Mouse (Mus musculus) limb, embryonic 15.5 days (tissue): ENCODE measurements at regions not wholly inside any gene's neighbourhood (a gene's known extent, or its start where the extent isn't known, plus 50 kb on each side); places are given as distances from the start of the nearest gene placed in this dataset.

Experiments used
- ATAC-seq: fragments of 200-750 bp; cut with Nextera tagmentation; 2 replicates; pipeline ENCODE4 v1.8.0; 2017; ENCODE audit warnings: low read depth, moderate TSS enrichment; ENCODE audit not compliant: insufficient number of reproducible peaks, low FRiP score, low TSS enrichment
- H3K27ac ChIP-seq: fragments of 300-500 bp; sonication (generic); 2 replicates; pipeline ENCODE4 v1.5.1; 2015; ENCODE audit warnings: moderate library complexity, mild to moderate bottlenecking, inconsistent platforms
- H3K27me3 ChIP-seq: fragments of 300-500 bp; sonication (generic); 2 replicates; pipeline ENCODE4 v1.6.1; 2015; ENCODE audit warnings: inconsistent platforms
- H3K36me3 ChIP-seq: fragments of 300-500 bp; sonication (generic); 2 replicates; pipeline ENCODE4 v1.6.1; 2015; ENCODE audit warnings: inconsistent platforms
- H3K4me1 ChIP-seq: fragments of 300-500 bp; sonication (generic); 2 replicates; pipeline ENCODE4 v1.6.1; 2015; ENCODE audit warnings: inconsistent platforms
- H3K4me2 ChIP-seq: fragments of 300-500 bp; sonication (generic); 2 replicates; pipeline ENCODE4 v1.6.1; 2015; ENCODE audit warnings: mild to moderate bottlenecking, inconsistent platforms
- H3K4me3 ChIP-seq: fragments of 300-500 bp; sonication (generic); 2 replicates; pipeline ENCODE4 v1.5.1; 2015; ENCODE audit warnings: mild to moderate bottlenecking, inconsistent platforms
- H3K9ac ChIP-seq: fragments of 300-500 bp; sonication (generic); 2 replicates; pipeline ENCODE4 v1.6.1; 2015; ENCODE audit warnings: inconsistent platforms
- H3K9me3 ChIP-seq: fragments of 300-500 bp; sonication (generic); 2 replicates; pipeline ENCODE4 v1.6.1; 2016; ENCODE audit warnings: inconsistent platforms
- WGBS: fragments of 180-500 bp; shearing (Covaris S2); methylation state at CpG from one replicate; pipeline ENCODE4 v1.1.7; 2015; 5-methylcytosine and 5-hydroxymethylcytosine counted together

- no peaks in the 10 kb centered on the region for H3K27me3 ChIP-seq
- H3K27ac ChIP-seq: no peak overlapping the region
- H3K4me1 ChIP-seq: peaks cover 4% of the 10 kb centered on the region; the same call in 1 of the 2 replicates
- no peaks in the 10 kb centered on the region for H3K36me3 ChIP-seq
- no peak overlapping the region for H3K4me3 ChIP-seq
- H3K9ac ChIP-seq: no peak overlapping the region
- no peak for ATAC-seq
- no peaks in the 10 kb centered on the region for H3K9me3 ChIP-seq
- 74% methylated on average over 5 of the region's 5 CpGs for WGBS
- H3K4me2 ChIP-seq: no peak overlapping the region
Observed at GRCm38 (mm10) chr13:51936441-51936840, 90.0 kb downstream of the Gadd45g start.

- 15% methylated on average over 7 of the region's 7 CpGs for WGBS
- Histone ChIP-seq H3K9me3 (no peaks in the 10 kb centered on the region), H3K4me3 (no peak overlapping the region), H3K4me1 (peaks cover 4% of the 10 kb centered on the region; the same call in 1 of the 2 replicates), H3K27me3 (no peaks in the 10 kb centered on the region), H3K36me3 (no peaks in the 10 kb centered on the region), H3K9ac (no peak overlapping the region), H3K4me2 (no peak overlapping the region), H3K27ac (no peak overlapping the region)
- no peak for ATAC-seq
Observed at GRCm38 (mm10) chr13:51937898-51938297, 91.4 kb downstream of the Gadd45g start.

GRCm38 (mm10) chr13:51939262-51939661 lies 92.8 kb downstream of the Gadd45g start:
- no peak for ATAC-seq
- no peaks in the 10 kb centered on the region for H3K27me3 ChIP-seq
- WGBS: 90% methylated on average over 4 of the region's 4 CpGs

GRCm38 (mm10) chr13:51939715-51940114 lies 93.2 kb downstream of the Gadd45g start:
- Histone ChIP-seq H3K27me3 (no peaks in the 10 kb centered on the region), H3K9me3 (no peaks in the 10 kb centered on the region), H3K9ac (no peak overlapping the region), H3K4me1 (peaks cover 4% of the 10 kb centered on the region; the same call in 1 of the 2 replicates), H3K4me2 (no peak overlapping the region), H3K27ac (no peak overlapping the region), H3K36me3 (no peaks in the 10 kb centered on the region), H3K4me3 (no peak overlapping the region)
- WGBS: 91% methylated on average over 6 of the region's 6 CpGs
- ATAC-seq: no peak

More at GRCm38 (mm10) chr13:51939262-51939661, 92.8 kb downstream of the Gadd45g start:
- no peak overlapping the region for H3K9ac ChIP-seq
- H3K9me3 ChIP-seq: no peaks in the 10 kb centered on the region
- no peak overlapping the region for H3K4me2 ChIP-seq
- H3K27ac ChIP-seq: no peak overlapping the region
- peaks cover 4% of the 10 kb centered on the region; the same call in 1 of the 2 replicates for H3K4me1 ChIP-seq
- no peak overlapping the region for H3K4me3 ChIP-seq
- no peaks in the 10 kb centered on the region for H3K36me3 ChIP-seq

- H3K27ac ChIP-seq: no peak overlapping the region
- 48% methylated on average over 3 of the region's 3 CpGs for WGBS
- ATAC-seq: no peak
Observed at GRCm38 (mm10) chr13:51946171-51946570, 99.7 kb downstream of the Gadd45g start.

GRCm38 (mm10) chr13:51948896-51949295 lies 102.4 kb downstream of the Gadd45g start:
- 72% methylated on average over 3 of the region's 3 CpGs for WGBS
- H3K4me3 ChIP-seq: no peak overlapping the region
- no peak for ATAC-seq

More at GRCm38 (mm10) chr13:51946171-51946570, 99.7 kb downstream of the Gadd45g start:
- Histone ChIP-seq H3K36me3 (no peaks in the 10 kb centered on the region), H3K9ac (no peak overlapping the region), H3K4me2 (no peak overlapping the region), H3K27me3 (no peaks in the 10 kb centered on the region), H3K4me1 (peaks cover 14% of the 10 kb centered on the region), H3K9me3 (no peaks in the 10 kb centered on the region), H3K4me3 (no peak overlapping the region)

GRCm38 (mm10) chr13:51951506-51952038 lies 105.1 kb downstream of the Gadd45g start:
- no peak for ATAC-seq
- Histone ChIP-seq H3K9me3 (no peaks in the 10 kb centered on the region), H3K9ac (no peak overlapping the region), H3K4me2 (no peak overlapping the region), H3K36me3 (no peaks in the 10 kb centered on the region), H3K4me3 (no peak overlapping the region), H3K27me3 (no peaks in the 10 kb centered on the region), H3K27ac (no peak overlapping the region), H3K4me1 (peaks cover 27% of the 10 kb centered on the region)
- WGBS: 75% methylated on average over 7 of the region's 7 CpGs

More at GRCm38 (mm10) chr13:51948896-51949295, 102.4 kb downstream of the Gadd45g start:
- no peaks in the 10 kb centered on the region for H3K27me3 ChIP-seq
- H3K9me3 ChIP-seq: no peaks in the 10 kb centered on the region
- H3K9ac ChIP-seq: no peak overlapping the region
- H3K4me2 ChIP-seq: no peak overlapping the region
- H3K27ac ChIP-seq: no peak overlapping the region
- peaks cover 29% of the 10 kb centered on the region for H3K4me1 ChIP-seq
- H3K36me3 ChIP-seq: no peaks in the 10 kb centered on the region

GRCm38 (mm10) chr13:51953084-51953483 lies 106.6 kb downstream of the Gadd45g start:
- H3K9me3 ChIP-seq: no peaks in the 10 kb centered on the region
- H3K4me1 ChIP-seq: peaks cover 27% of the 10 kb centered on the region
- peak overlapping the region; percentile 18; the same call in 1 of the 2 replicates for H3K27ac ChIP-seq

GRCm38 (mm10) chr13:51953569-51953968 lies 107.1 kb downstream of the Gadd45g start:
- no peaks in the 10 kb centered on the region for H3K27me3 ChIP-seq
- 37% methylated on average over 8 of the region's 8 CpGs for WGBS
- ATAC-seq: no peak
- H3K4me2 ChIP-seq: no peak overlapping the region
- no peak overlapping the region for H3K4me3 ChIP-seq
- peak overlapping the region; percentile 18; the same call in 1 of the 2 replicates for H3K27ac ChIP-seq
- H3K9me3 ChIP-seq: no peaks in the 10 kb centered on the region
- peaks cover 27% of the 10 kb centered on the region for H3K4me1 ChIP-seq
- H3K9ac ChIP-seq: no peak overlapping the region
- no peaks in the 10 kb centered on the region for H3K36me3 ChIP-seq

More at GRCm38 (mm10) chr13:51953084-51953483, 106.6 kb downstream of the Gadd45g start:
- H3K9ac ChIP-seq: no peak overlapping the region
- ATAC-seq: no peak
- WGBS: 27% methylated on average over 4 of the region's 4 CpGs
- H3K4me2 ChIP-seq: no peak overlapping the region
- no peak overlapping the region for H3K4me3 ChIP-seq
- no peaks in the 10 kb centered on the region for H3K27me3 ChIP-seq
- no peaks in the 10 kb centered on the region for H3K36me3 ChIP-seq

- no peaks in the 10 kb centered on the region for H3K9me3 ChIP-seq
- H3K27ac ChIP-seq: no peak overlapping the region
Observed at GRCm38 (mm10) chr13:51957101-51957500, 110.6 kb downstream of the Gadd45g start.

GRCm38 (mm10) chr13:51959591-51959990 lies 113.1 kb downstream of the Gadd45g start:
- 77% methylated on average over 8 of the region's 8 CpGs for WGBS
- Histone ChIP-seq H3K4me2 (no peak overlapping the region), H3K9ac (no peak overlapping the region), H3K36me3 (no peaks in the 10 kb centered on the region), H3K27me3 (no peaks in the 10 kb centered on the region), H3K4me1 (peaks cover 10% of the 10 kb centered on the region), H3K9me3 (no peaks in the 10 kb centered on the region), H3K27ac (no peak overlapping the region), H3K4me3 (no peak overlapping the region)
- no peak for ATAC-seq

More at GRCm38 (mm10) chr13:51957101-51957500, 110.6 kb downstream of the Gadd45g start:
- no peak for ATAC-seq
- Histone ChIP-seq H3K4me2 (no peak overlapping the region), H3K4me3 (no peak overlapping the region), H3K27me3 (no peaks in the 10 kb centered on the region), H3K36me3 (no peaks in the 10 kb centered on the region), H3K9ac (no peak overlapping the region), H3K4me1 (peaks cover 22% of the 10 kb centered on the region)
- 61% methylated on average over 8 of the region's 8 CpGs for WGBS

GRCm38 (mm10) chr13:51960262-51960661 lies 113.8 kb downstream of the Gadd45g start:
- no peak overlapping the region for H3K9ac ChIP-seq
- H3K36me3 ChIP-seq: no peaks in the 10 kb centered on the region
- no peaks in the 10 kb centered on the region for H3K27me3 ChIP-seq
- no peak for ATAC-seq
- H3K4me1 ChIP-seq: peaks cover 13% of the 10 kb centered on the region
- no peak overlapping the region for H3K4me3 ChIP-seq
- H3K27ac ChIP-seq: no peak overlapping the region
- no peaks in the 10 kb centered on the region for H3K9me3 ChIP-seq
- WGBS: 62% methylated on average over 4 of the region's 4 CpGs
- H3K4me2 ChIP-seq: no peak overlapping the region
